Mouse (Mus musculus) hindbrain, embryonic 10.5 days (tissue): ENCODE measurements around the gene Sult2a5. TPM values are rescaled to one million over a fixed set of nuclear protein-coding genes. Genes with fewer than 3 reads are reported as not detected.

ENCODE experiments used
- DNase-seq: peaks from one replicate; pipeline ENCODE4 v3.0.0-alpha.2; 2017; ENCODE audit warnings: low spot score
- H3K27ac ChIP-seq: fragments of 300-500 bp; sonication (generic); 2 replicates; pipeline ENCODE4 v1.5.1; 2016; ENCODE audit warnings: mild to moderate bottlenecking, moderate library complexity
- H3K27me3 ChIP-seq: fragments of 300-500 bp; sonication (generic); 2 replicates; pipeline ENCODE4 v1.6.1; 2016; ENCODE audit warnings: mild to moderate bottlenecking; ENCODE audit not compliant: poor library complexity, insufficient read depth, severe bottlenecking
- H3K36me3 ChIP-seq: fragments of 300-500 bp; sonication (generic); 2 replicates; pipeline ENCODE4 v1.6.1; 2016; ENCODE audit warnings: mild to moderate bottlenecking, moderate library complexity
- H3K4me1 ChIP-seq: fragments of 300-500 bp; sonication (generic); replicated peaks from 2 replicates; pipeline ENCODE4 v1.6.1; 2016; ENCODE audit warnings: mild to moderate bottlenecking
- H3K4me3 ChIP-seq: fragments of 300-500 bp; sonication (generic); 2 replicates; pipeline ENCODE4 v1.5.1; 2016; ENCODE audit warnings: mild to moderate bottlenecking, moderate library complexity
- H3K9me3 ChIP-seq: fragments of 300-500 bp; sonication (generic); 2 replicates; pipeline ENCODE4 v1.6.1; 2016; ENCODE audit warnings: mild to moderate bottlenecking, moderate library complexity
- polyA plus RNA-seq: library from polyadenylated mRNA; unstranded; fragments of >200 nt; fragmentation: Nextera tagmentation; extraction: Ambion mirVana; gene quantifications from 2 replicates; pipeline ENCODE4 v1.2.1, GENCODE M21; 2016

Sult2a5 gene
- not detected in 2 replicates for polyA plus RNA-seq

GRCm38 (mm10) chr7:13623667-13624066, at the start of gene Sult2a5:
Gene Sult2a5, plus strand, starts transcription at chr7:13623967.
- DNase-seq, result no peak
- H3K9me3 ChIP-seq, result peaks cover 29% of the 10 kb centered on the region
- H3K4me1 ChIP-seq, result no peaks in the 10 kb centered on the region
- H3K36me3 ChIP-seq, result no peaks in the 10 kb centered on the region
- H3K4me3 ChIP-seq, result no peak within 1 kb of the TSS
- no peak within 1 kb of the TSS for H3K27ac ChIP-seq
- H3K27me3 ChIP-seq, result no peaks in the 10 kb centered on the region

Other genes starting within 250 kb of the Sult2a5 start
- gene Cabp5, start 225.8 kb upstream of the Sult2a5 start, polyA plus RNA-seq, result not detected in 2 replicates
- gene Bsph1, start 173.1 kb upstream of the Sult2a5 start, polyA plus RNA-seq, result not detected in 2 replicates
- gene Bsph2, start 52.9 kb upstream of the Sult2a5 start, polyA plus RNA-seq, result not detected in 2 replicates
- not detected in 2 replicates for gene Sult2a2, start 109.5 kb downstream of the Sult2a5 start, polyA plus RNA-seq
- not detected in 2 replicates for gene Sult2a1, start 213.4 kb downstream of the Sult2a5 start, polyA plus RNA-seq